Mouse (Mus musculus): ENCODE measurements at regions not wholly inside any gene's neighbourhood (a gene's known extent, or its start where the extent isn't known, plus 50 kb on each side); places are given as distances from the start of the nearest gene placed in this dataset.

DNA sequence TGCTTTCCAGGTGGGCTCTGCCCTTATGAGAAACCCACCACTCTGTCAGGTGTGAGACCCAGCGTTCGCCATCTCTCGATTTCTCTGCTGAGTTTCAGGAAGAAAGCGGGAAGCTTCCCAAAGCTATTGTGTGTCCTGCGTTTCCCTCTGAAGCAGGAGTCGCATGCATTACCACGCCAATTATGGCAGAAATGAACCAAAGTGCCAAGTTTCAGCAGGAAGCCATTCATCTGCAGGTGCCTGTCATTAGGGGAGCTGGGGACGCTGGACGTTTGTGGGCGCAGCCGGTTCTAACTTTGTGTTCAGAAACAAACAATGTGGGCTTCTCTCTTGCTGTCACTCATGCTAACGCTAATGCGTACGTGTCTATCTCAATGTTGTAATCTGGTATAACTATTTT is 91.3 kb upstream of the Card11 start:
- TF ChIP-seq POLR2A (IDR thresholded peaks at IDR 0.05; ENCODE audit: borderline replicate concordance, extremely low read depth, insufficient read depth, insufficient read length, poor library complexity, severe bottlenecking) (no peak), CTCF (IDR thresholded peaks at IDR 0.05; ENCODE audit: borderline replicate concordance, extremely low read depth, insufficient read depth, insufficient read length) (no peak)
- peak; percentile 81 for DNase-seq (ENCODE audit: low read depth)

DNA sequence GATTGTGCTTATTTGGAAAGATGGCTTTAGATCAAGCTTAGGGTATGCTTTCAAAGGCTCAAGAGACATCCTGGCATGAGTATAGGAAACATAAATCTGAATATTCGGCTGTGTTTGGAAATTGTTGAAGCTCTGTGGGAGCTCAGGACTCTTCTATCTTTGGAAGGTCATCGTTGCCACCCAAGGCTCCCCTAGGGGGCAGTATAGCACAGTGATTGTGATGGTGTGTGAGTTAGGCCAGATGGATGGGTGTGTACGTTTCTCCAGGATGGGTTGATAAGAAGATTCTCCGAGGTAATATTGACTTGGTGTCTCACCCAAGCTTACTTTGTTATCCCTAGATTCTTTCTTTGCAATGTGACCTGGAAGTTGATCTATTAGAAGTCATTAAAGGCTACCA is 93.3 kb upstream of the Card11 start:
- DNase-seq (ENCODE audit: low read depth), result peak; percentile 51
- no peak for TF ChIP-seq POLR2A (IDR thresholded peaks at IDR 0.05; ENCODE audit: borderline replicate concordance, extremely low read depth, insufficient read depth, insufficient read length, poor library complexity, severe bottlenecking)
- TF ChIP-seq CTCF (IDR thresholded peaks at IDR 0.05; ENCODE audit: borderline replicate concordance, extremely low read depth, insufficient read depth, insufficient read length), result peak; percentile 49; the same call in 1 of the 2 replicates

DNA sequence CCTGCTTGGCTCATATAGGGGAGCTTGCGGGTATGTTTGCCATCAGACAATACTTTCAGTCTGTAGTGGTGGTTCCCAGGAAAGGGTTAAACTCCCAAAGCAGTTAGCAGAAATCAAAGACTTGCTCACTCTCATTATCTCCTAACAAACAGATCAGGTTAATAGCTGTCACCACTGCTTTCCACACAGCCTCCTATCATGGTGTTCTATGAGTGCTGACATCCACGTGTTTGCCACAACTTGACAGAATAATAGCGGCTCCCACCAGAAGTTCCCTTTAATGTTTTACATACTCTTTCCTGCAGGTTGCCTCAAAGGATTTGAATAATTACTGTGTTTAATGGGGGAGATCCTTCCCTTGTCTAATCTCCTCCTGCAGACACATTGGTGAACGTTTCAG is 97.5 kb upstream of the Card11 start:
- DNase-seq (ENCODE audit: low read depth), result peak; percentile 76
- TF ChIP-seq CTCF (IDR thresholded peaks at IDR 0.05; ENCODE audit: borderline replicate concordance, extremely low read depth, insufficient read depth, insufficient read length) (no peak), POLR2A (IDR thresholded peaks at IDR 0.05; ENCODE audit: borderline replicate concordance, extremely low read depth, insufficient read depth, insufficient read length, poor library complexity, severe bottlenecking) (no peak)

DNA sequence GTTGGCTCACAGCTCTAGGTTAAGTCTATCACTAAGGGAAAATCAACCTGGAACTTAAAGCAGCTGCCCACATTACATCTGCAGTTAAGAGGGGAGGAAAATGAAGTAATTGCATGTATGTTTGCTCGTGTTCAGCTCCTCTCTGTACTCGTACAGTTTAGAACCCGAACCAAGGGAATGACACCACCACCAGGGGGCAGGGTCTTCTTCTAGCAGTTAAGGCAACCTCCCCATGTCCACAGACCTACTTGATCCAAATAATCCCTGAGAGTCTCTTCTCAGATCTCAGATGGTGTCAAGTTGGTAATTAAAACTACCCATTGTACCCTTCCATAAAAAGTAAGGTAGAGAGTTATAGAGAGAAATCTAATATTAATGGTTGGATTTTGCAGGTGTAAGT is 111.3 kb upstream of the Card11 start:
- no peak for TF ChIP-seq POLR2A (IDR thresholded peaks at IDR 0.05; ENCODE audit: borderline replicate concordance, extremely low read depth, insufficient read depth, insufficient read length, poor library complexity, severe bottlenecking)
- TF ChIP-seq CTCF (IDR thresholded peaks at IDR 0.05; ENCODE audit: borderline replicate concordance, extremely low read depth, insufficient read depth, insufficient read length), result peak; percentile 14; the same call in 1 of the 2 replicates
- peak; percentile 19 for DNase-seq (ENCODE audit: low read depth)

DNA sequence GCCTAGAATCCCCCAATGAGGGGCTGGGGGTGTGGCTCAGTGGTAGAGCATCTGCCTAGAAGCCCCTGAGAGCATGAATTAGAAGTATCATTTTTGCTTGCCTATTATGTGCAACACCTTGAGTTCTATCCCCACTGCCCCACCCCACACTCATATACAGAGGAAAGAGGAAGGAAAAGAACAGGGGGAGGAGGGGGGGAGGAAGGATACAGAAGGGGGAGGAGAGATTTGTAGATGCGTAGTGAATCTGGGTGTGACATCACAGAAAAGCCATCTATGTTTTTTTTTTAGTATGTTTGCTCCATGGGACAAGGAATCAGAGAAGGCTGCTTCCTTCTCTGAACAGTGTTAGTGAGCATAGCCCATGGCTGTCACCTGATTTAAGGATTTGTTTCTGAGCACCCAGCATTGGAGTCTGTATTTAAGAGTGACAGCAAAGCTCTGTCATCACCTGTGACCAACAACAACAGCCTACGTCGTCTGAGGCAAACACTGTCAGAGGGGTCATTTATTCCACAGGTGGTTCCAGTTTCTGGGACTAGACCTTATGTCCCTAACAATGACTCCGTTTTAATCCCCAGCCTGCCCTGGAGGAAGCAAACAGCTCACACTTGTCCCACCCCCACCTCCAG is 115.0 kb upstream of the Card11 start:
- TF ChIP-seq POLR2A (IDR thresholded peaks at IDR 0.05; ENCODE audit: borderline replicate concordance, extremely low read depth, insufficient read depth, insufficient read length, poor library complexity, severe bottlenecking) (no peak), CTCF (IDR thresholded peaks at IDR 0.05; ENCODE audit: borderline replicate concordance, extremely low read depth, insufficient read depth, insufficient read length) (no peak)
- DNase-seq (ENCODE audit: low read depth), result no peak

DNA sequence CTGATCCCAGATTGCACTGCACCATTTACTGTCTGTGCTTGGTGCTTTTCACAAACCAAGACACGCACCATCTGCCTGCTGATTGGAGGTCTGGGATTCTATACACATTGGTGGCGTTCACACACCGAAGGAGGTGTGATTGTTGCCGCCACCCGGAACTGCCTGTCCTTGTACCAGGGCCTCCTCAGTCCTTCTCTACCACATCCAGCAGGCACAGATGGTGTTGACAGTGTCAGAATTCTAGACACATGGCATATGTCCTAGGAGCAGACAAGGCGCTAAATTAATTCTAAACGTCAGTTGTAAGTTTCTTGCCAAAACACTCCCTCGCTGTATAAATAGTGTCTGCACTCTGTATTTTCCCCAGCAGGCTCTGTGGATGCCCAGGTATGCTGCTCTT is 115.6 kb upstream of the Card11 start:
- no peak for TF ChIP-seq POLR2A (IDR thresholded peaks at IDR 0.05; ENCODE audit: borderline replicate concordance, extremely low read depth, insufficient read depth, insufficient read length, poor library complexity, severe bottlenecking)
- peak; percentile 94 for DNase-seq (ENCODE audit: low read depth)

DNA sequence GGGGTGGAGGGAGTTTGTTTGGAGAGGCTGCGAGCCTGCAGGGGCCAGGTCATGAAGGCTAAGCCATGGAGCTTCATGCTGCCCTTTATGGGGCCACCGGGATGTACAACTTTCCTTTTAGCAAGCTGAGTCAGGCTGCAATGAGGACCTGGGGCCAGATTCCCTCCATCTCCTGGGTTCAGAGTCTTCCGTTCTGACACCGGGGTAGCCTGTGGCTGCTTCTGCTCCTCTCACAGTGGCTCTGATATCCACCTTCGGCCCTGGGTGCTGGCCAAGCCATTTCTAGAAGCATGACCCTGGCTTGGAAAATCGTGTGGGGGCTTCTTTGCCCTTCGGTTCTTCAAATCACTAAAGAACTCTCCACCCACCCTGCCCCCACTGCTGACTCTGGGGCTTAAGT is 115.4 kb upstream of the Sdk1 start:
- no peak for DNase-seq (ENCODE audit: low read depth)
- no peak for TF ChIP-seq POLR2A (IDR thresholded peaks at IDR 0.05; ENCODE audit: borderline replicate concordance, extremely low read depth, insufficient read depth, insufficient read length, poor library complexity, severe bottlenecking)
- no peak for TF ChIP-seq CTCF (IDR thresholded peaks at IDR 0.05; ENCODE audit: borderline replicate concordance, extremely low read depth, insufficient read depth, insufficient read length)

DNA sequence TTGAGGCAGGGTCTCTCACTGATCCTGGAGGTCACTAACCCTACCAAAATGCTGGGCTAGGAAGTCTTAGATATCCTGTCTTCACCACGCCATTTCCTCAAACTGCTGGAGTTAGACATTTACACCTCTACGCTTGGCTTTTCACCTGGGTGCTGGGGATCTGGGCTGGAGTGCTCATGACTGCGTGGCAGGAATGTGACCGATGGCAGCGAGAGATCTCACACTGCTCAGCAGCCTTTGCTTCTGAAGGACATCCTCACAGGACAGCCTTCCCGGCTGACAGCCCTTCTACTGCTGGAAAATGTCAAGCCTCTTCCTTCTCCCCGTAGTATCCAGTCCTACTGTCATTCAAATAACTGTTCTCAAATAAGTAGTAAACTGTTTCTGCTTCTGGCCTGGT is 114.8 kb upstream of the Sdk1 start:
- no peak for DNase-seq (ENCODE audit: low read depth)
- TF ChIP-seq CTCF (IDR thresholded peaks at IDR 0.05; ENCODE audit: borderline replicate concordance, extremely low read depth, insufficient read depth, insufficient read length), result no peak
- no peak for TF ChIP-seq POLR2A (IDR thresholded peaks at IDR 0.05; ENCODE audit: borderline replicate concordance, extremely low read depth, insufficient read depth, insufficient read length, poor library complexity, severe bottlenecking)

DNA sequence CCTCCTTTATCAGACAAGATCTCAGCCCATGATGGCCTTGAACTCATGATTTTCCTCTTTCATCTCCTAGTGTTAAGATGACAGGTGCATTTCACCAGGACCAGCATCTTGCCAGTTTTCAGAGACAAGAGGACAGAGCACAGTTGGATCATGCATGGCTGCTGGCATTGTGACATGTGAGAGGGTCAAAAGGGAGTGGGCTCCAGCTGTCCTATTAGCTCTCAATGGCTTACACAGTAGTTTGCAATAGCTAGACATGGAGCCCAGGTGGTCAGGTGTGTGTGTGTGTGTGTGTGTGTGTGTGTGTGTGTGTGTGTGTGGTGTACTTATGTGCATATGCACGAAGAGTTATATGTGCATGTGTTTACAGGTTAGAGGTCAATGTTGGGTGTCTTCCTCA is 110.3 kb upstream of the Sdk1 start:
- DNase-seq (ENCODE audit: low read depth), result no peak
- TF ChIP-seq CTCF (IDR thresholded peaks at IDR 0.05; ENCODE audit: borderline replicate concordance, extremely low read depth, insufficient read depth, insufficient read length) (no peak), POLR2A (IDR thresholded peaks at IDR 0.05; ENCODE audit: borderline replicate concordance, extremely low read depth, insufficient read depth, insufficient read length, poor library complexity, severe bottlenecking) (no peak)

DNA sequence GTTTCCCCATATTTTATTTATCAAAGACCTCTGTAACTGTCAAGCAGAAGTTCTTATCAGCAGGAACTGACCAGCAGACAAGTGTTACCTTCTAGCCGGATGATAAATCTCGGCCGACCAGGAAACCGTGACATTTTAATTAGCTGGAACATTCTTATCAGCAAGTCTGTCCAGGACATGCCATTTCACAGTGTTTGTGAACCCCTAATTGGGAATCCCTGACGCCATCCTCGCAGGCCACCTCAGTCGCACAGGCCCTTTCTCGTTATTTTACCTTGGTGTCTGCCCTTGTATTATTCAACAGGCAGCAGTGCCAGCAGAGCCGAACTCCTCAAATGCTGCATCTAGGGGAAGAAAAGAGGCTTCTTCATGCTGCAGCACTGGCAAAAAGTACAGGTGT is 109.4 kb upstream of the Sdk1 start:
- DNase-seq (ENCODE audit: low read depth), result peak; percentile 20
- TF ChIP-seq CTCF (IDR thresholded peaks at IDR 0.05; ENCODE audit: borderline replicate concordance, extremely low read depth, insufficient read depth, insufficient read length) (no peak), POLR2A (IDR thresholded peaks at IDR 0.05; ENCODE audit: borderline replicate concordance, extremely low read depth, insufficient read depth, insufficient read length, poor library complexity, severe bottlenecking) (no peak)

DNA sequence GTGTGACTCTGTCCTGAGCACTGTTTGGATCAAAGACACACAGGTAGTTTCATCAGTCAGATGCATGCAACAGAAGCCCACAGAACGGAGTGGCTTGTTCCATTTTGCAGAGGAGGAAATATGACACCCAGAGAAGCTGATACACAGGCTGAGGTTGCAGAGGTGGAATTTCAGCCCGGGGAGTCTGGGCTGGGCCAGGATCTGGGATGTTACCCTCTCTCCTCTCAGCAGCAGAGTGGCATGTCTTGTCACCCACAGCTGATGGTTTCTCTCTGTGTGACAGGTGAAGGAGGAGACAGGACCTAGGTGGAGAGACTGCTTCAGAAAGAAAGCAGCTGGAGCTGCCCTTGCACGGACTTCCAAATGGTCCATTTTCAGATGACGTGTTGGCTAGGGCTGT is 105.1 kb upstream of the Sdk1 start:
- DNase-seq (ENCODE audit: low read depth), result no peak
- TF ChIP-seq CTCF (IDR thresholded peaks at IDR 0.05; ENCODE audit: borderline replicate concordance, extremely low read depth, insufficient read depth, insufficient read length) (no peak), POLR2A (IDR thresholded peaks at IDR 0.05; ENCODE audit: borderline replicate concordance, extremely low read depth, insufficient read depth, insufficient read length, poor library complexity, severe bottlenecking) (no peak)

DNA sequence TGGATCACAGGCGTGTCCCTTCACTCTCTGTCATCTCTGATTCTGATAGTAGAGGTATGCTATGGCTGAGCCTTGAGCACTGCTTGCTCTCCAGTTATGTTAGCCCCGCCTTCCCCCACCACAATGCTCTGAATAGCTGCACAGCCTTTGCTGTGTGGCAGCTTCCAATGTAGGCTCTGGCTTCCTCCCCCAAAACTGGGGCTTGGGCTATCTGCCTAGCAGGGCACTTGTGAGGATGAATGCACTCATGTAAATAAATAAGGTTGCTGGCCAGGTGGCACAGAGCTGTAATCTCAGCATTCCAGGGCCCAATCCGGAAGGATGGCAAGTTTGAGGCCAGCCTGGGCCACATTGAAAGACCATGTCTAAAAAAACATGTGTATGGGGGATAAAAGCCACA is 103.6 kb upstream of the Sdk1 start:
- TF ChIP-seq POLR2A (IDR thresholded peaks at IDR 0.05; ENCODE audit: borderline replicate concordance, extremely low read depth, insufficient read depth, insufficient read length, poor library complexity, severe bottlenecking) (no peak), CTCF (IDR thresholded peaks at IDR 0.05; ENCODE audit: borderline replicate concordance, extremely low read depth, insufficient read depth, insufficient read length) (no peak)
- DNase-seq (ENCODE audit: low read depth), result peak; percentile 55
